Mouse (Mus musculus) myocyte (in vitro differentiated cells): Measurements from ENCODE around the gene Zmym5. TPM values are rescaled to one million over a fixed set of nuclear protein-coding genes. Genes with fewer than 3 reads are reported as not detected.
A peak's percentile ranks its signal among the peaks of the same experiment; 100 is the strongest.
"Not testable (repeated sequence)": the region's sequence is repeated elsewhere in the genome, so short reads cannot be mapped to it uniquely, and the experiment has no call there.

ENCODE experiments used
- H3K27me3 ChIP-seq: one replicate; pipeline ENCODE4 v1.6.1; 2011; ENCODE audit not compliant: control insufficient read depth, insufficient read depth, insufficient read length
- H3K36me3 ChIP-seq: one replicate; pipeline ENCODE4 v1.6.1; 2011; ENCODE audit not compliant: control insufficient read depth, insufficient read depth
- H3K4me2 ChIP-seq: one replicate; pipeline ENCODE4 v1.6.1; 2011; ENCODE audit warnings: low read depth, control low read depth
- H3K4me3 ChIP-seq: one replicate; pipeline ENCODE4 v1.5.1; 2011; ENCODE audit warnings: mild to moderate bottlenecking, control low read depth, moderate library complexity
- H3K79me2 ChIP-seq: one replicate; pipeline ENCODE4 v1.6.1; 2011; ENCODE audit not compliant: control insufficient read depth, insufficient read depth
- H3ac ChIP-seq: one replicate; pipeline ENCODE4 v1.6.1; 2011; ENCODE audit not compliant: control insufficient read depth, insufficient read length
- CEBPB ChIP-seq: IDR thresholded peaks from 2 replicates; pipeline ENCODE4 v1.6.1; 2011; ENCODE audit warnings: mild to moderate bottlenecking, moderate library complexity; ENCODE audit not compliant: poor library complexity, insufficient read depth, severe bottlenecking
- E2F4 ChIP-seq: IDR thresholded peaks from one replicate; pipeline ENCODE4 v1.6.1; 2011; ENCODE audit warnings: mild to moderate bottlenecking, control low read depth, moderate library complexity; ENCODE audit not compliant: insufficient read depth
- MAX ChIP-seq: IDR thresholded peaks from one replicate; pipeline ENCODE4 v1.6.1; 2011; ENCODE audit warnings: low read depth, mild to moderate bottlenecking, control low read depth
- MYOD1 ChIP-seq, 3 experiments: IDR thresholded peaks; one replicate each; pipeline ENCODE4 v1.6.1; 2011; ENCODE audit warnings: control low read depth in 2 of 3, low read depth in 2 of 3, mild to moderate bottlenecking in 2 of 3, moderate library complexity in 1 of 3; ENCODE audit not compliant: insufficient read length in 2 of 3, control insufficient read depth in 1 of 3
- MYOG ChIP-seq, 3 experiments: IDR thresholded peaks; one replicate each; pipeline ENCODE4 v1.6.1; 2011; ENCODE audit warnings: control low read depth in 2 of 3, low read depth in 2 of 3, mild to moderate bottlenecking in 2 of 3; ENCODE audit not compliant: insufficient read length in 2 of 3, control insufficient read depth in 1 of 3, insufficient read depth in 1 of 3
- POLR2A ChIP-seq: IDR thresholded peaks from one replicate; pipeline ENCODE4 v1.6.1; 2011; ENCODE audit warnings: low read depth, mild to moderate bottlenecking, control low read depth, moderate library complexity; ENCODE audit not compliant: insufficient read length
- POLR2AphosphoS2 ChIP-seq: IDR thresholded peaks from one replicate; pipeline ENCODE4 v1.6.1; 2011; ENCODE audit warnings: low read depth, control low read depth; ENCODE audit not compliant: insufficient read length
- REST ChIP-seq: IDR thresholded peaks from one replicate; pipeline ENCODE4 v1.6.1; 2011; ENCODE audit warnings: mild to moderate bottlenecking, control low read depth, moderate library complexity; ENCODE audit not compliant: insufficient read depth, insufficient read length
- SRF ChIP-seq: IDR thresholded peaks from one replicate; pipeline ENCODE4 v1.6.1; 2011; ENCODE audit warnings: low read depth; ENCODE audit not compliant: control insufficient read depth, insufficient read length
- TCF12 ChIP-seq: IDR thresholded peaks from one replicate; pipeline ENCODE4 v1.6.1; 2011; ENCODE audit warnings: mild to moderate bottlenecking, control low read depth; ENCODE audit not compliant: poor library complexity, insufficient read depth, severe bottlenecking
- TCF3 ChIP-seq: IDR thresholded peaks from one replicate; pipeline ENCODE4 v1.6.1; 2011; ENCODE audit warnings: low read depth, control low read depth; ENCODE audit not compliant: insufficient read length
- USF1 ChIP-seq: IDR thresholded peaks from one replicate; pipeline ENCODE4 v1.6.1; 2011; ENCODE audit warnings: low read depth, mild to moderate bottlenecking, control low read depth, moderate library complexity
- polyA plus RNA-seq: library from polyadenylated mRNA; unstranded; fragments of >200 nt; fragmentation: generic; extraction: Trizol; gene quantifications from one replicate; pipeline ENCODE4 v1.2.1, GENCODE M21; 2012; ENCODE audit warnings: missing spikeins

The Zmym5 gene
- polyA plus RNA-seq = 3.5 TPM

GRCm38 (mm10) chr14:56811701-56812339, at the start of gene Zmym5:
Gene Zmym5 (minus strand): TSS chr14:56811716.
- H3K79me2 ChIP-seq = peaks cover 35% of the 10 kb centered on the region
- peak; percentile 69 for TF ChIP-seq POLR2AphosphoS2
- peak; percentile 70 for TF ChIP-seq POLR2A

GRCm38 (mm10) chr14:56849681-56850080, 38.2 kb upstream of the Zmym5 start:
- Histone ChIP-seq H3K27me3 (no peaks in the 10 kb centered on the region), H3ac (no peak overlapping the region), H3K36me3 (no peaks in the 10 kb centered on the region), H3K79me2 (no peaks in the 10 kb centered on the region), H3K4me2 (no peak overlapping the region), H3K4me3 (no peak overlapping the region)
- TF ChIP-seq SRF (no peak), MYOG (IDR thresholded peaks at IDR 0.05; ENCODE audit: control insufficient read depth in 1 of 3, insufficient read depth in 1 of 3, insufficient read length in 2 of 3, low read depth in 2 of 3) (peak in 2 of 3 experiments; percentile 31 to 66), MYOD1 (IDR thresholded peaks at IDR 0.05; ENCODE audit: control insufficient read depth in 1 of 3, insufficient read length in 2 of 3, low read depth in 2 of 3) (peak in 2 of 3 experiments; percentile 29 to 30), REST (no peak), MAX (no peak), USF1 (no peak)

More at GRCm38 (mm10) chr14:56811701-56812339, at the start of gene Zmym5:
- not testable (repeated sequence) for H3K36me3 ChIP-seq, H3K27me3 ChIP-seq
- Histone ChIP-seq H3K4me3 (peak within 1 kb of the TSS; percentile 42), H3ac (peak within 1 kb of the TSS; percentile 71), H3K4me2 (peak within 1 kb of the TSS; percentile 72)

- no peak overlapping the region for H3ac ChIP-seq
- H3K79me2 ChIP-seq = no peaks in the 10 kb centered on the region
- no peak overlapping the region for H3K4me2 ChIP-seq
- TF ChIP-seq E2F4 = no peak
- no peak for TF ChIP-seq REST
- TF ChIP-seq USF1 = no peak
- no peak for TF ChIP-seq MYOG (IDR thresholded peaks at IDR 0.05; ENCODE audit: control insufficient read depth in 1 of 3, insufficient read depth in 1 of 3, insufficient read length in 2 of 3, low read depth in 2 of 3)
- TF ChIP-seq MYOD1 (IDR thresholded peaks at IDR 0.05; ENCODE audit: control insufficient read depth in 1 of 3, insufficient read length in 2 of 3, low read depth in 2 of 3) = no peak
- no peak for TF ChIP-seq TCF12
- TF ChIP-seq POLR2A = no peak
- no peak for TF ChIP-seq CEBPB
- no peak for TF ChIP-seq TCF3
- TF ChIP-seq POLR2AphosphoS2 = no peak
- no peaks in the 10 kb centered on the region for H3K36me3 ChIP-seq
- H3K4me3 ChIP-seq = no peak overlapping the region
- no peaks in the 10 kb centered on the region for H3K27me3 ChIP-seq
Measured at GRCm38 (mm10) chr14:56848322-56848721, 36.8 kb upstream of the Zmym5 start.

GRCm38 (mm10) chr14:56844507-56844906, 33.0 kb upstream of the Zmym5 start:
- no peaks in the 10 kb centered on the region for H3K79me2 ChIP-seq
- TF ChIP-seq E2F4 (no peak), SRF (no peak), CEBPB (no peak), MYOD1 (IDR thresholded peaks at IDR 0.05; ENCODE audit: control insufficient read depth in 1 of 3, insufficient read length in 2 of 3, low read depth in 2 of 3) (peak in 1 of 3 experiments; percentile 2), TCF12 (no peak)
- no peak overlapping the region for H3K4me3 ChIP-seq
- no peaks in the 10 kb centered on the region for H3K36me3 ChIP-seq
- H3K4me2 ChIP-seq = no peak overlapping the region
- H3ac ChIP-seq = no peak overlapping the region
- H3K27me3 ChIP-seq = no peaks in the 10 kb centered on the region

- H3K4me2 ChIP-seq = no peak overlapping the region
- H3ac ChIP-seq = no peak overlapping the region
- H3K36me3 ChIP-seq = no peaks in the 10 kb centered on the region
- no peak overlapping the region for H3K4me3 ChIP-seq
- TF ChIP-seq REST (no peak), POLR2A (no peak), TCF3 (no peak), MYOD1 (IDR thresholded peaks at IDR 0.05; ENCODE audit: control insufficient read depth in 1 of 3, insufficient read length in 2 of 3, low read depth in 2 of 3) (no peak), TCF12 (no peak), MAX (no peak), USF1 (no peak), E2F4 (no peak)
- no peaks in the 10 kb centered on the region for H3K79me2 ChIP-seq
- H3K27me3 ChIP-seq = no peaks in the 10 kb centered on the region
Measured at GRCm38 (mm10) chr14:56844033-56844432, 32.5 kb upstream of the Zmym5 start.

- H3ac ChIP-seq, H3K36me3 ChIP-seq: not testable (repeated sequence)
Measured at GRCm38 (mm10) chr14:56834576-56834975, 23.1 kb upstream of the Zmym5 start.

GRCm38 (mm10) chr14:56833211-56833610, 21.7 kb upstream of the Zmym5 start:
- H3K36me3 ChIP-seq, H3K79me2 ChIP-seq, H3K4me2 ChIP-seq, H3ac ChIP-seq, H3K27me3 ChIP-seq, H3K4me3 ChIP-seq: not testable (repeated sequence)

More at GRCm38 (mm10) chr14:56834576-56834975, 23.1 kb upstream of the Zmym5 start:
- not testable (repeated sequence) for H3K79me2 ChIP-seq, H3K4me3 ChIP-seq, H3K27me3 ChIP-seq, H3K4me2 ChIP-seq
